Mouse (Mus musculus): Measurements from ENCODE around the gene Ankrd35.

GRCm38 (mm10) chr3:96701003-96701402 is 31.1 kb downstream of the Ankrd35 start:
- TF ChIP-seq EP300 (IDR thresholded peaks at IDR 0.05) (no peak), CTCF (IDR thresholded peaks at IDR 0.05) (no peak)

Data from lung, postnatal 0 days (tissue).